Mouse (Mus musculus) bone marrow macrophage, adult 2 months (primary cell): ENCODE results near the gene Sod1.

ENCODE experiments used
- CTCF ChIP-seq: IDR thresholded peaks from 2 replicates; pipeline ENCODE4 v1.5.1; 2012; ENCODE audit warnings: low read depth, mild to moderate bottlenecking, low read length, moderate library complexity
- POLR2A ChIP-seq: IDR thresholded peaks from 2 replicates; pipeline ENCODE4 v1.6.1; 2012; ENCODE audit warnings: mild to moderate bottlenecking, low read depth, low read length, borderline replicate concordance

- TF ChIP-seq CTCF (no peak), POLR2A (no peak)
These were observed 29.5 kb downstream of the Sod1 start for GRCm38 (mm10) chr16:90250099-90250498.
